Mouse (Mus musculus) cortical plate, adult 2 months (tissue): ENCODE measurements at regions not wholly inside any gene's neighbourhood (a gene's known extent, or its start where the extent isn't known, plus 50 kb on each side); places are given as distances from the start of the nearest gene placed in this dataset.

ENCODE experiments used
- CTCF ChIP-seq: fragments of 200-500 bp; IDR thresholded peaks from 2 replicates; pipeline ENCODE4 v1.5.1; 2011; ENCODE audit warnings: mild to moderate bottlenecking, control low read depth, low read length; ENCODE audit not compliant: insufficient read depth; ENCODE audit errors: extremely low read depth
- POLR2A ChIP-seq: fragments of 200-500 bp; IDR thresholded peaks from 2 replicates; pipeline ENCODE4 v1.6.1; 2011; ENCODE audit warnings: mild to moderate bottlenecking, low read length, control low read depth; ENCODE audit not compliant: insufficient read depth; ENCODE audit errors: extremely low read depth

DNA sequence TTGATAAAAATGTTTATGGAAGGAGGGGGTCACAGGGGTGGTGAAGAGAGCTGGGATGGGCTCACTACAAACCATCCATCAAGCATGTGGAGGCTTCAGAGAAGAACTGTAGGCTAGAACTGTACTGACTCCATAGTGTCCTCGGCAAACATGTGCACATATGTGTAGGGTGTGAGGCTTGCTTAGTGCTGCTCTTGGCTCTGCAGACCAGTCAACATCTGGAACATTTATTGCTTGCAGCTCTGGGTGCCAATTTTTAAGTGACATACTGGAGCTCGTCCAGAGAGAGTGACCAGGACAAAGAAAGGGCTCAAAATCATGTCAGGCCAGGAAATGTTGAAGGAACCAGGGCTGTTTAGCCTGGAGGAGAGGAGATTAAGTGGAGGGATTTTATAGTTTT lies 588.7 kb upstream of the 2610301B20Rik start:
- TF ChIP-seq CTCF, result no peak
- TF ChIP-seq POLR2A, result no peak
